Mouse (Mus musculus) limb, embryonic 14.5 days (tissue): ENCODE measurements at regions not wholly inside any gene's neighbourhood (a gene's known extent, or its start where the extent isn't known, plus 50 kb on each side); places are given as distances from the start of the nearest gene placed in this dataset.

Experiments
- ATAC-seq: fragments of 200-750 bp; cut with Nextera tagmentation; 2 replicates; pipeline ENCODE4 v1.8.0; 2017; ENCODE audit warnings: low read depth, moderate number of reproducible peaks, moderate TSS enrichment; ENCODE audit not compliant: low FRiP score
- DNase-seq: peaks from one replicate; pipeline ENCODE4 v3.0.0-alpha.2; 2015; ENCODE audit warnings: low spot score
- H3K27ac ChIP-seq: fragments of 300-500 bp; sonication (generic); replicated peaks from 2 replicates; pipeline ENCODE4 v1.5.1; 2014; ENCODE audit warnings: low read depth, mild to moderate bottlenecking, low read length, moderate library complexity, mixed read lengths
- H3K27me3 ChIP-seq: fragments of 300-500 bp; sonication (generic); 2 replicates; pipeline ENCODE4 v1.6.1; 2014; ENCODE audit warnings: low read length, mixed read lengths; ENCODE audit not compliant: control insufficient read depth, insufficient read depth
- H3K36me3 ChIP-seq: fragments of 300-500 bp; sonication (generic); 2 replicates; pipeline ENCODE4 v1.6.1; 2014; ENCODE audit warnings: mild to moderate bottlenecking, low read length, moderate library complexity, mixed read lengths; ENCODE audit not compliant: control insufficient read depth, insufficient read depth
- H3K4me1 ChIP-seq: fragments of 300-500 bp; sonication (generic); 2 replicates; pipeline ENCODE4 v1.6.1; 2014; ENCODE audit warnings: antibody characterized with exemption, low read length, mixed read lengths; ENCODE audit not compliant: control insufficient read depth, insufficient read depth
- H3K4me2 ChIP-seq: fragments of 300-500 bp; sonication (generic); replicated peaks from 2 replicates; pipeline ENCODE4 v1.6.1; 2014; ENCODE audit warnings: low read depth, mild to moderate bottlenecking, low read length, moderate library complexity; ENCODE audit not compliant: severe bottlenecking
- H3K4me3 ChIP-seq: fragments of 300-500 bp; sonication (generic); replicated peaks from 2 replicates; pipeline ENCODE4 v1.5.1; 2014; ENCODE audit warnings: low read length
- H3K9ac ChIP-seq: fragments of 300-500 bp; sonication (generic); 2 replicates; pipeline ENCODE4 v1.6.1; 2014; ENCODE audit warnings: mild to moderate bottlenecking, low read depth, low read length, moderate library complexity; ENCODE audit not compliant: severe bottlenecking
- H3K9me3 ChIP-seq: fragments of 300-500 bp; sonication (generic); 2 replicates; pipeline ENCODE4 v1.6.1; 2016; ENCODE audit warnings: low read length; ENCODE audit not compliant: control insufficient read depth
- POLR2A ChIP-seq: fragments of 200-500 bp; IDR thresholded peaks from 2 replicates; pipeline ENCODE4 v1.8.0; 2012; ENCODE audit warnings: inconsistent platforms, mild to moderate bottlenecking, moderate library complexity, borderline replicate concordance; ENCODE audit not compliant: insufficient read depth, insufficient read length; ENCODE audit errors: extremely low read depth
- WGBS: fragments of 180-500 bp; shearing (Covaris S2); extraction: QIAGEN DNeasy Blood & Tissue Kit; methylation state at CpG from one replicate; pipeline ENCODE4 v1.1.7; 2014; 5-methylcytosine and 5-hydroxymethylcytosine counted together

DNA sequence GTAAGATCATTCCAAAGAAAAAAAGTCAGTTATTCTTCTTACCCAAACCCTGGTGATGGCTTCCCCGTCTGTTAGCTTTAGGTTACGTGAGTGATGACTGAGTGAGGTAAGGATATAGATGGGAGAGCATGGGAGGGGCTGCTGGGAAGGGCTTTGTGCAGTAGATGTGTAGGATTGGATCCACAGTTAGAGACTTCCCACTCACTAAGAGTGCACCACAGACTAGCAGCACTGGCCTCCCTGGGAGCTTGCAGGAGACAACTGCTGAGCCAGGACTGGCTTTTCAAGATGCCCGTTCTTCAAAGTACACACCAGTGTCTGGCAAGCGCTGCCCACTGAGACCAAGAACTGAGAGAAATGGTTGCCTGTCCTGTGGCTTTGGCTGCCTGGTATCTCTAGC, 62.0 kb upstream of the Ifne start:
- no peak overlapping the region for H3K4me2 ChIP-seq
- 76% methylated on average over 4 of the region's 4 CpGs for WGBS
- H3K9ac ChIP-seq = no peak overlapping the region
- no peak overlapping the region for H3K4me3 ChIP-seq
- TF ChIP-seq POLR2A = no peak
- H3K9me3 ChIP-seq = no peaks in the 10 kb centered on the region
- no peak overlapping the region for H3K27ac ChIP-seq
- H3K27me3 ChIP-seq = peaks cover 11% of the 10 kb centered on the region
- no peaks in the 10 kb centered on the region for H3K4me1 ChIP-seq
- DNase-seq = no peak
- no peaks in the 10 kb centered on the region for H3K36me3 ChIP-seq
- ATAC-seq = no peak

DNA sequence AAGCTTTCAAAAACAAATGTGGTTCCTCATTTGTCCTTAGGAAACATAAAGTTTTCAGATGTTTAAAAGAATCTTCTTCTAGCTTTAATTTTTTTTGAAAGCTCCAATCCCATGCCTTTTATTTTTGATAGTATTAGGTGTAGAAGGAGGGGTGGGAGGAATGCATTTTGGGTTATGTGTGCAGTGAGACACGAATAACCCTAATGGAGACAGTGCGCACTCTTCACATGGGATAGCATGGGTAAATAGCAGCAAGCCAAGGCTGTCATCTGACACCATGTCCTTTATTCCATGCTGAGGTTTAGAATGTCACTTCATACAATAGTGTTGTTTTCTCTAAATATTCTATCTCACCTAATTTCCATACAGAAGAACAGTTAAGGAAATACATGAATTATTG, 60.7 kb upstream of the Ifne start:
- no peak for TF ChIP-seq POLR2A
- no peak overlapping the region for H3K4me2 ChIP-seq
- peaks cover 17% of the 10 kb centered on the region for H3K27me3 ChIP-seq
- no peaks in the 10 kb centered on the region for H3K36me3 ChIP-seq
- no peak overlapping the region for H3K9ac ChIP-seq
- ATAC-seq (no peak), DNase-seq (no peak)
- no peak overlapping the region for H3K27ac ChIP-seq
- 95% methylated on average over 2 of the region's 2 CpGs for WGBS
- no peak overlapping the region for H3K4me3 ChIP-seq
- H3K4me1 ChIP-seq = no peaks in the 10 kb centered on the region
- no peaks in the 10 kb centered on the region for H3K9me3 ChIP-seq

DNA sequence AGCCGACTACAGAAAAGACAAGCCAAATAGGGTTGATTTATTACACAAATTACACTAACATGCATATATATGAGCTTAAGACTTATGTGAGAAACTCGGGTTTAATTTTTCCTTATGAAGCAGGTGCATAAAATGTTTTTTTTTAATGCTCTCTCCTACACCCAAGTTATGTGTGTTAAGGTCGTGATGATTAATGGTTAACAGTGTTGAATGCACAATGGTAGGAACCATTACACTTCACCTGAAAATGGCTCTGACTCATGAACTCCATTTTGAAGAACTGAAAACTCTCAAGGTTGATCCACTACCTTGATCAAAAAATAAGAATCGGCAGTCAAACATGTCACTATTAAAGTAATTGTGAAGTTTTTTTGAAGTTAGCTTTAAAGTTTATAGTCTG, 59.4 kb upstream of the Ifne start:
- Histone ChIP-seq H3K27me3 (peaks cover 22% of the 10 kb centered on the region), H3K36me3 (no peaks in the 10 kb centered on the region), H3K4me2 (no peak overlapping the region), H3K27ac (no peak overlapping the region), H3K9me3 (no peaks in the 10 kb centered on the region), H3K9ac (no peak overlapping the region), H3K4me1 (no peaks in the 10 kb centered on the region), H3K4me3 (no peak overlapping the region)
- WGBS = 48% methylated on average over 4 of the region's 4 CpGs
- DNase-seq (no peak), ATAC-seq (no peak)
- no peak for TF ChIP-seq POLR2A

DNA sequence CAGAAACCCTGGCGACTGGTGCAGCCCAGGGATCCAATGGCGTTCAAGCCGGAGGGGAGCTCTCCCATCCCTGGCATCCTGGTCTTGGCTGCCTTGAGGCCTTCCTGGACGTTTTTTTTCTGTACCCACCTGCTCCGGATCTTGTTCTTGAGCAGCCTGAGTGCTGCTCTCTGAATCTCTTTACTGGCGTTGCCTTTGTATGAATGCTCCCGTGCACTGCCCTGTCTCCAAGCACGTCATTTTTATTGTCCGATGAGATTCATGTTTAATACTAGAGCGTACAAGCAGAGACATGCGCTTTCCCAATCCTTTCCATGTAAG, 58.7 kb upstream of the Ifne start:
- 6% methylated on average over 11 of the region's 11 CpGs for WGBS
- Histone ChIP-seq H3K4me3 (peak overlapping the region; percentile 61), H3K9me3 (no peaks in the 10 kb centered on the region), H3K9ac (peak overlapping the region; percentile 48), H3K27me3 (peaks cover 22% of the 10 kb centered on the region), H3K36me3 (no peaks in the 10 kb centered on the region), H3K27ac (no peak overlapping the region), H3K4me2 (peak overlapping the region; percentile 93), H3K4me1 (no peaks in the 10 kb centered on the region)
- TF ChIP-seq POLR2A = no peak
- DNase-seq (no peak), ATAC-seq (peak; percentile 46)

DNA sequence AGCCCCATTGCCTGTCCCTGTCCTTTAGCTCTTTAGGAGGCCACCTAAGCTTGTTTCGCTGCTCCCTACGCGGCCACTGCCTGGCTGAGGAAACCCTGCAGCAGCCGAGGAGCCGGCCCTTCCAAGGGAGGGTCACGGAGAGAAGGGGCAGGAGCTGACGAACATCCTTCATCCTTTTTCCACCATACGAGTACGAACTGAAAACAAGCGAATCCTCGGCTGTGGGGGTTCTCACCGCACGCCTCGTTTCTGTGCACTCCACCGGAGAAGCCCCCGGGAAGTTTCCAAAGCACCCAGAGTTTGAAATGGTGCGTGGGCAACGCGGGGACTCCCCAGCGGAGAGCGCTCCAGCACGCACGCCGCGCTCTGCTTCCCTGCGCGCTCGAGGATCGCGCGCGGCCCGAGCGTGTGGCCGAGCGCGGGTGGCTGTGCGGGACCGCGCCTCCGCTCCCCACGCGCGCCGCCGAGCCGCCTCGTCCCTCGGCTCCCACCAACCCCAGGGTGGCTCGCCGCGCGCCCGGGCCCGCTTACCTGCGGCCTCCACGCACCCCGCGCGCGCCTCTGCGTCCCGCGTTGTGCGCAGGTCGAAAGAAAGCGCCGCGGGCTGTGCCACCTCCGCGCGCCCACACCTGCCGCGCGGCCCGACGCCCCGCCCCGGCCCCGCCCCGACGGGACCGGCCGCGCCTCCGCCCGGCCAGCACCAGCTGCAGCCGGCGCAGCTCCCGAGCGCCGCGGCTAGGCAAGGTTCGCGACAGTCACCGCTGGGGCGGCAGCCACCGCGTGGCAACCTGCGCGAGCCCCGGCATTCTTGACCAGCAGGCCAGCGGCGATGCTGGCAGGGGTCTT, 58.1 kb upstream of the Ifne start:
- Histone ChIP-seq H3K4me1 (no peaks in the 10 kb centered on the region), H3K27me3 (peaks cover 22% of the 10 kb centered on the region), H3K4me3 (peak overlapping the region; percentile 61), H3K36me3 (no peaks in the 10 kb centered on the region), H3K4me2 (peak overlapping the region; percentile 93), H3K9me3 (no peaks in the 10 kb centered on the region), H3K27ac (0 out of 2 replicates have a peak overlapping the region, but pooled peaks have one; percentile 19), H3K9ac (peak overlapping the region; percentile 48)
- no peak for TF ChIP-seq POLR2A
- peak; percentile 7 for DNase-seq
- WGBS = under 1% methylated on average over 59 of the region's 104 CpGs
- peak; percentile 84 for ATAC-seq
